Mouse (Mus musculus) common myeloid progenitor, adult 5-6 weeks (primary cell): ENCODE measurements around the gene Rptn. TPM values are rescaled to one million over a fixed set of nuclear protein-coding genes. Genes with fewer than 3 reads are reported as not detected.

Experiments used
- ATAC-seq: replicated peaks from 2 replicates; pipeline ENCODE4 v1.8.0; 2016; ENCODE audit warnings: low read depth, mild to moderate bottlenecking, moderate TSS enrichment, inconsistent platforms; ENCODE audit not compliant: poor library complexity, severe bottlenecking
- total RNA-seq: library from RNA; stranded (forward); fragments of 200-1000, 187-1606 nt; gene quantifications from 2 replicates; pipeline ENCODE4 v1.2.3, GENCODE M21; 2017

Rptn gene
- total RNA-seq, 1 experiment from 2014 or later = not detected

DNA sequence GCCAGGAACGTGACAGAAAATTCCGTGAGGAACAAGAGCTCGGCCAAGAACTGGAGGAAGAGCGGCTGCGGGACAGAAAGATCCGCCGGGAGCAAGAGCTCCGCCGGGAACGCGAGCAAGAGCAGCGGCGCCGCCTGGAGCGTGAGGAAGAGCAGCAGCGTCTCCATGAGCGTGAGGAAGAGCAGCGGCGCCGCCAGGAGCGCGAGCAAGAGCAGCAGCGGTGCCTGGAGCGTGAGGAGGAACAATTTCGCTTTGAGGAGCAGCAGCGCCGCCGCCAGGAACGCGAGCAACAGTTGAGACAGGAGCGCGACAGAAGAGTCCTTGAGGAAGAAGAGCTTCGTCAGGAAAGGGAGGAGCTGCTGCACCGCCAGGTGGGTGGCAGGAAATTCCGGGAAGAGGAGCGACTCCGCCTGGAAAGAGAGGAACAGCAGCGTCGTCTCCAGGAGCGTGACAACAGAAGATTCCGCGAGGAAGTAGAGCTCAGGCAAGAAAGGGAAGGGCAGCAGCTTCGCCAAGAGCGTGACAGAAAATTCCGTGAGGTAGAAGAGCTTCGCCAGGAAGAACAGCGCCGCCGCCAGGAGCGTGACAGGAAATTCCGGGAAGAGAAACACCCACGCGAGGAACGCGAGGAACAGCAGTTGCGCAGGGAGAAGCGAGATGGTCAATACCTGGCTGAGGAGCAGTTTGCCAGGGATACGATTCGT lies 53.8 kb downstream of the Rptn start:
- peak; percentile 52 for ATAC-seq

Other genes starting within 250 kb of the Rptn start
- not detected in 2 replicates for gene Crnn, start 248.9 kb upstream of the Rptn start, total RNA-seq
- gene Flg2, start 196.4 kb upstream of the Rptn start, total RNA-seq = not detected in 2 replicates
- gene Flg, start 120.2 kb upstream of the Rptn start, total RNA-seq = not detected in 2 replicates
- not detected in 2 replicates for gene Hrnr, start 74.0 kb upstream of the Rptn start, total RNA-seq
- 0.19 TPM in 1 of 2 replicates, not detected in the other for gene Tchh, start 48.6 kb downstream of the Rptn start, total RNA-seq
- gene Tchhl1, start 75.1 kb downstream of the Rptn start, total RNA-seq = not detected in 2 replicates
- 45.4 and 46.0 TPM in 2 replicates for gene S100a11, start 126.8 kb downstream of the Rptn start, total RNA-seq
- gene S100a10, start 161.4 kb downstream of the Rptn start, total RNA-seq = 282 and 405 TPM in 2 replicates